Mouse (Mus musculus): ENCODE measurements around the gene Fcgr4. TPM values are rescaled to one million over a fixed set of nuclear protein-coding genes. Genes with fewer than 3 reads are reported as not detected.
"Not testable (repeated sequence)": the region's sequence is repeated elsewhere in the genome, so short reads cannot be mapped to it uniquely, and the experiment has no call there.

Gene Fcgr4
- polyA plus RNA-seq, 1 experiment = 1.5 TPM

DNA sequence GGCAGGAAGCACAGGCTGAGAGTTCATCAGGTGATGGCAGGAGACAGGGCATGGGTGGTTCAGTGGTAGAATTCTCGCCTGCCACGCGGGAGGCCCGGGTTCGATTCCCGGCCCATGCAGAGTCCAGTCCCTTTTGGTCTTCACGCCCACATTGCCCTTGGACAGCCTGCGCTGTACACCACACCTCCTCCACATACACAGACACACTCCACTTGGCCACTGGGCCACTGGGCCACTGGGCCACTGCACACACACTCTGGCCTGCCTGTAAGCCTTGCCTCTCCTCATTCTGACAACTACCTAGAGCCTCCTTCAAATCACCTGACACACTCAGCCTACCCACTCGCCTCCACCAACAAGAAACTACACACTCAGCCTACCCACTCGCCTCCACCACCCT, 47.9 kb downstream of the Fcgr4 start:
- H3K4me3 ChIP-seq (ENCODE audit: control insufficient read depth, insufficient read depth, low read length); H3K27me3 ChIP-seq (ENCODE audit: control insufficient read depth, insufficient read depth, low read length); H3K36me3 ChIP-seq (ENCODE audit: control insufficient read depth, insufficient read depth, low read length); H3K27ac ChIP-seq (ENCODE audit: control insufficient read depth, insufficient read depth, low read length); DNase-seq; H3K4me1 ChIP-seq (replicated peaks; ENCODE audit: control insufficient read depth, insufficient read depth, low read length): not testable (repeated sequence)
- WGBS = 40% methylated on average over 5 of the region's 10 CpGs

DNA sequence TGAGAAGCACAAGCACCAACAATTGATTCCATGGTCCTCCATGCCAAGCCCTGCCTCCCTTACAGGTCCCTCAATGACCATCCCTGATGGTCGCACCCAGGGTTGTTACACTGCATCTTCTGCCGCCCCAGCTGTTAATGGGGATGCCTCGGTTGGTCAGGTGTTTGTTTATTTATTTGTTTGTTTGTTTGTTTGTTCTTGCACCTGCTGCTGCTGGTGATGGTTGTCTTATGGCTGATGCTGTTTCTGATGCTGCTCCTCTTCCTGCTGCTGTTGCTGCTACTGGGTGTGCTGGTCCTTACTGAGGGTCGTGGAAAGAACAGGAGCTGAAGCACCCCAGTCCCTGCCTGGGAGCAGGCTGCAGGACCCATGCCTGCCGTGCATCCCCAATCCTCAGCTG, 49.2 kb downstream of the Fcgr4 start:
- not testable (repeated sequence) for H3K27me3 ChIP-seq (ENCODE audit: control insufficient read depth, insufficient read depth, low read length); DNase-seq; H3K4me3 ChIP-seq (ENCODE audit: control insufficient read depth, insufficient read depth, low read length); H3K36me3 ChIP-seq (ENCODE audit: control insufficient read depth, insufficient read depth, low read length); H3K4me1 ChIP-seq (replicated peaks; ENCODE audit: control insufficient read depth, insufficient read depth, low read length); H3K27ac ChIP-seq (ENCODE audit: control insufficient read depth, insufficient read depth, low read length)
- 47% methylated on average over 5 of the region's 5 CpGs for WGBS

DNA sequence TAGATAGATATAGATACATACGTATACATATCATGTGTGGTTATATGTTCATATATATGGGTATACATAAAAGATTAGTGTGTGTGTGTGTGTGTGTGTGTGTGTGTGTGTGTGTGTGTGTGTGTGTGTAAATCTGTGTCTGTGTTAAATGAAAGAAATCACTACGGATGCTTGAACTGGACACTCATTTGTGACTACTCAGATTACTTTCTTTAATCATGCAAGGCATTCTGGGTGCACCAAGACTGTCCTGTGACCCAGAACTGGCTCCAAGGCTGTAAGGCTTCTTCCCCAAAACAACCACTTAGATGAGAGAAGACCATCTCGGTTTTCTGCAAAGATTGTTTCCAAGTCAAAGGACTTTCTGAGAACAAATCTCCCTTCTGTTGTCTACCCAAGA, 50.8 kb downstream of the Fcgr4 start:
- WGBS = 64% methylated on average over 3 of the region's 3 CpGs
- H3K27me3 ChIP-seq (ENCODE audit: control insufficient read depth, insufficient read depth, low read length) = peaks cover 10% of the 10 kb centered on the region
- DNase-seq = not testable (repeated sequence)

DNA sequence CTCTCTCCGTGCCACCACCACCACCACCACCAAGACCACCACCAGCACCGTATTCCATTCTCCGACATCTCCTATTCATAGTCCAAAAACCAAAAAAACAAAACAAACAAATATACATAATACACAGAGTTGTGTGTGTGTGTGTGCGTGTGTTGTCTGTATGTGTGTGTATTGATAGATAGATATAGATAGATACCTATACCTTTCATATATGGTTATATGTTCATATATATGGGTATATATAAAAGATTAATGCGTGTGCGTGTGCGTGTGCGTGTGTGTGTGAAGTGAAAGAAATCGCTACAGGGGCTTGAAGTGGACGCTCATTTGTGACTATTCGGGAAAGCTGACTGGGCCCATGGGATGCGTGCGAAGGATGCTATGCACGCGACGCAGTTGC, 52.2 kb downstream of the Fcgr4 start:
- not testable (repeated sequence) for H3K27me3 ChIP-seq (ENCODE audit: control insufficient read depth, insufficient read depth, low read length); H3K4me1 ChIP-seq (replicated peaks; ENCODE audit: control insufficient read depth, insufficient read depth, low read length); H3K36me3 ChIP-seq (ENCODE audit: control insufficient read depth, insufficient read depth, low read length); H3K27ac ChIP-seq (ENCODE audit: control insufficient read depth, insufficient read depth, low read length); DNase-seq; H3K4me3 ChIP-seq (ENCODE audit: control insufficient read depth, insufficient read depth, low read length)
- 27% methylated on average over 16 of the region's 16 CpGs for WGBS

More for the DNA sequence above, 50.8 kb downstream of the Fcgr4 start:
- H3K36me3 ChIP-seq (ENCODE audit: control insufficient read depth, insufficient read depth, low read length); H3K27ac ChIP-seq (ENCODE audit: control insufficient read depth, insufficient read depth, low read length); H3K4me3 ChIP-seq (ENCODE audit: control insufficient read depth, insufficient read depth, low read length); H3K4me1 ChIP-seq (replicated peaks; ENCODE audit: control insufficient read depth, insufficient read depth, low read length): not testable (repeated sequence)

DNA sequence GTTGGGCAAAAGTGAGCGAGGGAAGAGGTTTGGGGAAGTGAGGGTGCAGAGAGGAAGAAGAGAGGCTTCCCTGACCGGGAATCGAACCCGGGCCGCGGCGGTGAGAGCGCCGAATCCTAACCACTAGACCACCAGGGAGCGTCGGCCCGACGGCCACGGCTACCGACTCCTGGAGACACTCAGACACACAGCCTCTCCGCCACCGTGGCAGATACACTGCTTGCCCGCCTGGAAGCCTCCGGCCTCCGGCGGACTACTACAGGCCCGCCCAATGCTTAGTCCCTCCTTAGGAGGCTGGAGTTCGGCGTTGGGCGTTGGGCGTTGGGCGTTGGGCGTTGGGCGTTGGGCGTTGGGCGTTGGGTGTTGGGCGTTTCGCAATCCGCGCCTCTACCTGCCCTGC, 53.0 kb downstream of the Fcgr4 start:
- H3K4me1 ChIP-seq (replicated peaks; ENCODE audit: control insufficient read depth, insufficient read depth, low read length) = not testable (repeated sequence)
- WGBS = no CpG with 5 or more reads among the region's 35 CpGs

DNA sequence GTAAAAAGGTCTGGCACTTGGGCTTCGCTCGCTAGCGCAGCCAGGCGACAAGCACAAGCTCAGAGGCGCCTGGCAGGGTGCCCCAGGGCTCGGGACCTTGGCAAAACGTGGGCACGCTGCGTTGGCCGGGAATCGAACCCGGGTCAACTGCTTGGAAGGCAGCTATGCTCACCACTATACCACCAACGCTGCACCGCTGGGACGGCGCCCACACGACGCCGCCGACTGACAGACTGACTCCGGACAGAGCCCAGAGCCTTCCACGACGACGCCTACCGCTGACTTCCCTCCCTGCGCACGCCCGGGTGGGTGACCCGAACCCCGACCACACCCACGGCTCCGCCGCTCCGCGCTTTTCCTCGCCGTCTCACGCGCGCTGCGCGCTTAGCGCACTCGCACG, 53.5 kb downstream of the Fcgr4 start:
- H3K4me3 ChIP-seq (ENCODE audit: control insufficient read depth, insufficient read depth, low read length); DNase-seq; H3K36me3 ChIP-seq (ENCODE audit: control insufficient read depth, insufficient read depth, low read length); H3K27me3 ChIP-seq (ENCODE audit: control insufficient read depth, insufficient read depth, low read length); H3K27ac ChIP-seq (ENCODE audit: control insufficient read depth, insufficient read depth, low read length); H3K4me1 ChIP-seq (replicated peaks; ENCODE audit: control insufficient read depth, insufficient read depth, low read length): not testable (repeated sequence)
- no CpG with 5 or more reads among the region's 45 CpGs for WGBS

More for the DNA sequence above, 53.0 kb downstream of the Fcgr4 start:
- not testable (repeated sequence) for DNase-seq; H3K4me3 ChIP-seq (ENCODE audit: control insufficient read depth, insufficient read depth, low read length); H3K27ac ChIP-seq (ENCODE audit: control insufficient read depth, insufficient read depth, low read length); H3K27me3 ChIP-seq (ENCODE audit: control insufficient read depth, insufficient read depth, low read length); H3K36me3 ChIP-seq (ENCODE audit: control insufficient read depth, insufficient read depth, low read length)

DNA sequence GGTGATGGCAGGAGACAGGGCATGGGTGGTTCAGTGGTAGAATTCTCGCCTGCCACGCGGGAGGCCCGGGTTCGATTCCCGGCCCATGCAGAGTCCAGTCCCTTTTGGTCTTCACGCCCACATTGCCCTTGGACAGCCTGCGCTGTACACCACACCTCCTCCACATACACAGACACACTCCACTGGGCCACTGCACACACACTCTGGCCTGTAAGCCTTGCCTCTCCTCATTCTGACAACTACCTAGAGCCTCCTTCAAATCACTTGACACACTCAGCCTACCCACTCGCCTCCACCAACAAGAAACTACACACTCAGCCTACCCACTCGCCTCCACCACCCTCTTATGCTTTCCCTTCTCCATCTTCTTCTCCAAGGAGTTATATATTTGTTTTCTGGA, 55.6 kb downstream of the Fcgr4 start:
- not testable (repeated sequence) for H3K4me3 ChIP-seq (ENCODE audit: control insufficient read depth, insufficient read depth, low read length); DNase-seq; H3K4me1 ChIP-seq (replicated peaks; ENCODE audit: control insufficient read depth, insufficient read depth, low read length); H3K27ac ChIP-seq (ENCODE audit: control insufficient read depth, insufficient read depth, low read length); H3K27me3 ChIP-seq (ENCODE audit: control insufficient read depth, insufficient read depth, low read length); H3K36me3 ChIP-seq (ENCODE audit: control insufficient read depth, insufficient read depth, low read length)
- WGBS = 39% methylated on average over 6 of the region's 10 CpGs

DNA sequence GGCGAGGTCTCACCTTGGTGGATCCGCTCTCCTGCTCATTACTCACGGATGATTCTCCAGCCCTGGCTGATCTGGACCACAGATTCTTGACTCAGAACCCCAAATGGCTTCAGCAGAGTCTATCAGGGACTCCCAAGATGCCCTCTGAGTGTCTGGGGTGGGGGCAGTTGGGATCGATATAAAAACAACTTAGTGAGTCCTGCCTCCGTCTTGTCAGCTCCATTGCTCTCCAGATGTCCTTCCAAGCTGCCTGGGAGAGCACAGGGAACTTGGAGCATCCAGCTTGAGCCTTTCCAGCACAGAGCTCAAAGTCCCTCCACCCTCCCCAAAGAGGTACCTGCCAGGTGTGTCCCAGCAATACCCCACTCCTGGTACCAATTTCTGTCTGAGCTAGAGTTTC, 57.5 kb downstream of the Fcgr4 start:
- H3K4me1 ChIP-seq (replicated peaks; ENCODE audit: control insufficient read depth, insufficient read depth, low read length); DNase-seq; H3K36me3 ChIP-seq (ENCODE audit: control insufficient read depth, insufficient read depth, low read length); H3K27ac ChIP-seq (ENCODE audit: control insufficient read depth, insufficient read depth, low read length); H3K4me3 ChIP-seq (ENCODE audit: control insufficient read depth, insufficient read depth, low read length); H3K27me3 ChIP-seq (ENCODE audit: control insufficient read depth, insufficient read depth, low read length): not testable (repeated sequence)
- 83% methylated on average over 4 of the region's 5 CpGs for WGBS

DNA sequence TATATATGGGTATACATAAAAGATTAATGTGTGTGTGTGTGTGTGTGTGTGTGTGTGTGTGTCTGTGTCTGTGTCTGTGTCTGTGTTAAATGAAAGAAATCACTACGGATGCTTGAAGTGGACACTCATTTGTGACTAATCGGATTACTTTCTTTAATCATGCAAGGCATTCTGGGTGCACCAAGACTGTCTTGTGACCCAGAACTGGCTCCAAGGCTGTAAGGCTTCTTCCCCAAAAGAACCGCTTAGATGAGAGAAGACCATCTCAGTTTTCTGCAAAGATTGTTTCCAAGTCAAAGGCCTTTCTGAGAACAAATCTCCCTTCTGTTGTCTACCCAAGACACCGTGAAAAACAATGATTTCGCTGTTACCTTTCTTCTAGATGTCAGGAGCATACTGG, 58.5 kb downstream of the Fcgr4 start:
- not testable (repeated sequence) for H3K4me1 ChIP-seq (replicated peaks; ENCODE audit: control insufficient read depth, insufficient read depth, low read length); DNase-seq; H3K27me3 ChIP-seq (ENCODE audit: control insufficient read depth, insufficient read depth, low read length); H3K36me3 ChIP-seq (ENCODE audit: control insufficient read depth, insufficient read depth, low read length); H3K4me3 ChIP-seq (ENCODE audit: control insufficient read depth, insufficient read depth, low read length); H3K27ac ChIP-seq (ENCODE audit: control insufficient read depth, insufficient read depth, low read length)
- WGBS = 46% methylated on average over 5 of the region's 5 CpGs

DNA sequence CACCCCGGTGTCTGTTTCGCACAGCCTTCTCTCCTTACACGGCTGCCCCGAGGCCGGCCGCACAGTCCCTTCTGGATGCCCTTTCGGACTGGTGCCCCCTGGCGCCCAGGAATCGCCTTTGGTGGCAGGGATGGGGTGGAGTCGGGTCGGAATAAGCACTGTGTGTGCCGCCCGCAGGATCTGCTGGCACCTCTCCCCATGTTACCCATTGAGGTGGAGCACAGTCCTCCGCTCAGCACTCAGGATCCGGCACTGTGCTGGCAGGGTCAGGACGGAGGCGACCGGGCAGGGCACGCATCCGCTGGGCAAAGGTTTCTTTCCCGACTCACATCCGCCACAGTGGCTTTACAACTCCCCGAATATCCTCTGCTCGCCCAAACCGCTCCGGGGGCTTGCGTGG, 59.2 kb downstream of the Fcgr4 start:
- not testable (repeated sequence) for DNase-seq

DNA sequence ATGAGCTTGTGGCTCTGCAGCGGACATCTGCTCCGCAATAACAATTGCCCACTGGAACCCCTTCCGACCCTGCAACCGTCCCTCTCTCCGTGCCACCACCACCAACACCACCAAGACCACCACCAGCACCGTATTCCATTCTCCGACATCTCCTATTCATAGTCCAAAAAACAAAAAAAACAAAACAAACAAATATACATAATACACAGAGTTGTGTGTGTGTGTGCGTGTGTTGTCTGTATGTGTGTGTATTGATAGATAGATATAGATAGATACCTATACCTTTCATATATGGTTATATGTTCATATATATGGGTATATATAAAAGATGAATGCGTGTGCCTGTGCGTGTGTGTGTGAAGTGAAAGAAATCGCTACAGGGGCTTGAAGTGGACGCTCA, 59.7 kb downstream of the Fcgr4 start:
- not testable (repeated sequence) for H3K36me3 ChIP-seq (ENCODE audit: control insufficient read depth, insufficient read depth, low read length); DNase-seq; H3K27me3 ChIP-seq (ENCODE audit: control insufficient read depth, insufficient read depth, low read length); H3K4me3 ChIP-seq (ENCODE audit: control insufficient read depth, insufficient read depth, low read length); H3K27ac ChIP-seq (ENCODE audit: control insufficient read depth, insufficient read depth, low read length); H3K4me1 ChIP-seq (replicated peaks; ENCODE audit: control insufficient read depth, insufficient read depth, low read length)
- WGBS = 25% methylated on average over 12 of the region's 12 CpGs

More for the DNA sequence above, 59.2 kb downstream of the Fcgr4 start:
- 3% methylated on average over 20 of the region's 27 CpGs for WGBS
- H3K4me1 ChIP-seq (replicated peaks; ENCODE audit: control insufficient read depth, insufficient read depth, low read length); H3K27me3 ChIP-seq (ENCODE audit: control insufficient read depth, insufficient read depth, low read length); H3K27ac ChIP-seq (ENCODE audit: control insufficient read depth, insufficient read depth, low read length); H3K36me3 ChIP-seq (ENCODE audit: control insufficient read depth, insufficient read depth, low read length); H3K4me3 ChIP-seq (ENCODE audit: control insufficient read depth, insufficient read depth, low read length): not testable (repeated sequence)

DNA sequence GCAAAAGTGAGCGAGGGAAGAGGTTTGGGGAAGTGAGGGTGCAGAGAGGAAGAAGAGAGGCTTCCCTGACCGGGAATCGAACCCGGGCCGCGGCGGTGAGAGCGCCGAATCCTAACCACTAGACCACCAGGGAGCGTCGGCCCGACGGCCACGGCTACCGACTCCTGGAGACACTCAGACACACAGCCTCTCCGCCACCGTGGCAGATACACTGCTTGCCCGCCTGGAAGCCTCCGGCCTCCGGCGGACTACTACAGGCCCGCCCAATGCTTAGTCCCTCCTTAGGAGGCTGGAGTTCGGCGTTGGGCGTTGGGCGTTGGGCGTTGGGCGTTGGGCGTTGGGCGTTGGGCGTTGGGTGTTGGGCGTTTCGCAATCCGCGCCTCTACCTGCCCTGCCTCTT, 60.6 kb downstream of the Fcgr4 start:
- not testable (repeated sequence) for H3K27ac ChIP-seq (ENCODE audit: control insufficient read depth, insufficient read depth, low read length); H3K36me3 ChIP-seq (ENCODE audit: control insufficient read depth, insufficient read depth, low read length); H3K4me1 ChIP-seq (replicated peaks; ENCODE audit: control insufficient read depth, insufficient read depth, low read length); DNase-seq; H3K4me3 ChIP-seq (ENCODE audit: control insufficient read depth, insufficient read depth, low read length); H3K27me3 ChIP-seq (ENCODE audit: control insufficient read depth, insufficient read depth, low read length)
- 0% methylated on average over 1 of the region's 35 CpGs for WGBS

All from thymus, adult 2 months (tissue).